Mouse (Mus musculus) liver, adult 2 months (tissue): ENCODE measurements around the gene Schip1.

ENCODE experiments used
- CTCF ChIP-seq: fragments of 200-500 bp; IDR thresholded peaks from 2 replicates; pipeline ENCODE4 v1.5.1; 2011; ENCODE audit warnings: low read depth, low read length, control low read depth
- POLR2A ChIP-seq: fragments of 200-500 bp; IDR thresholded peaks from 2 replicates; pipeline ENCODE4 v1.6.1; 2011; ENCODE audit warnings: low read length, control low read depth; ENCODE audit not compliant: insufficient read depth; ENCODE audit errors: extremely low read depth

DNA sequence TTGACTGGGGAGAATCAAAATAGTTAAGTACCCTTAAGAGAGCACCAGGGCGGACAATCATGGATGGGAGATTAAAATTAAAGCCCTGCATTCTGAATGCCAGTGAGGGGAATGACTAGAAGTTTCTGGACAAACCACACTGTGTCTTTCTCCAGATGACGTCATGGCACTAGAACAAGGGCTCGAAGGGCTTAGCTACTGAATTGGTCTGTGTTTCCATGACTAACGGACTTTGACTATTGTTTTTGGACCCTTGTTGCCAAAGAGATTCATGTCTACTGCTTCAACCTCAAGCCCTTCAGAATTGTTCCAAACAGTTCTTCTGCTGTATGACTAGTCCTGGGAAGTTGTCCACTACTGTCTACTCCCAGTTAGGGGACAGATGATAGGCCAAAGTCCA is 467.3 kb downstream of the Schip1 start:
- TF ChIP-seq CTCF (no peak), POLR2A (no peak)
